8 mouse cellular contexts compared by ENCODE assay signal in genomic region chr5:136458102-136458863, GRCm38 (mm10).
DNase-seq lines count a peak whose midpoint lies in the region; ATAC-seq lines count a peak whose summit lies in the region.

No protein-coding gene starts in this region.

- no peak for ATAC-seq in limb, embryonic 12.5 days (ENCODE audit: insufficient number of reproducible peaks, insufficient read depth, low FRiP score, low TSS enrichment, low read depth)

- no peak overlapping the region for H3K4me2 ChIP-seq in limb, embryonic 12.5 days

- no peaks in the 10 kb centered on the region for H3K9me3 ChIP-seq in limb, embryonic 12.5 days
- H3K9me3 ChIP-seq in limb, embryonic 10.5 days (replicated peaks), result no peaks in the 10 kb centered on the region

- no peak overlapping the region for H3K9ac ChIP-seq in limb, embryonic 12.5 days (replicated peaks)

- H3K36me3 ChIP-seq in limb, embryonic 12.5 days, result 0 out of 2 replicates have a peak, but pooled peaks cover 5% of the 10 kb centered on the region
- peaks cover 5% of the 10 kb centered on the region; the same call in 1 of the 2 replicates for H3K36me3 ChIP-seq in limb, embryonic 10.5 days

- 52% methylated on average over 7 of the region's 7 CpGs for WGBS in limb, embryonic 12.5 days
- 58% methylated on average over 7 of the region's 7 CpGs for WGBS in limb, embryonic 10.5 days

- H3K4me3 ChIP-seq in limb, embryonic 12.5 days (replicated peaks), result no peak overlapping the region
- H3K4me3 ChIP-seq in limb, embryonic 10.5 days, result no peak overlapping the region

- DNase-seq in limb, embryonic 10.5 days (ENCODE audit: low spot score), result no peak
- DNase-seq in embryo, embryonic 10.5 days (ENCODE audit: low spot score), result peak; percentile 62
- DNase-seq in kidney, postnatal 14 days, result peak; percentile 61
- peak; percentile 38 for DNase-seq in skeletal muscle tissue, adult 2 months (ENCODE audit: low read depth, low spot score)
- no peak for DNase-seq in thymus, postnatal 4 days
- DNase-seq in left cerebral cortex, adult 8-10 months (ENCODE audit: low spot score in 2 of 2), result no peak
- no peak for DNase-seq in ovary, postnatal 10 days (ENCODE audit: low spot score)

- 0 out of 2 replicates have a peak overlapping the region, but pooled peaks have one; percentile 26 for H3K27ac ChIP-seq in limb, embryonic 12.5 days
- H3K27ac ChIP-seq in limb, embryonic 10.5 days, result no peak overlapping the region

- H3K4me1 ChIP-seq in limb, embryonic 12.5 days (replicated peaks), result peaks cover 21% of the 10 kb centered on the region
- H3K4me1 ChIP-seq in limb, embryonic 10.5 days, result peaks cover 30% of the 10 kb centered on the region

- H3K27me3 ChIP-seq in limb, embryonic 12.5 days, result no peaks in the 10 kb centered on the region
- H3K27me3 ChIP-seq in limb, embryonic 10.5 days (ENCODE audit: low read depth, poor library complexity, severe bottlenecking), result no peaks in the 10 kb centered on the region

Comparison
In these comparisons a context has a peak if more than half of its experiments do, and no peak if none do; other contexts are left out.
1. DNase-seq: peak in embryo, embryonic 10.5 days (single experiment), kidney, postnatal 14 days (single experiment) and skeletal muscle tissue, adult 2 months (single experiment); none in limb, embryonic 10.5 days (single experiment), thymus, postnatal 4 days (single experiment), left cerebral cortex, adult 8-10 months (0 of 2) and ovary, postnatal 10 days (single experiment).